Mouse (Mus musculus) frontal cortex, postnatal 36 days (tissue): ENCODE data around the gene Prkar1a.
A peak's percentile ranks its signal among the peaks of the same experiment; 100 is the strongest.

ENCODE experiments used
- DNase-seq, 2 experiments: peaks; one replicate each; pipeline ENCODE4 v3.0.0; 2022; ENCODE audit warnings: low spot score in 2 of 2

The Prkar1a gene

DNA sequence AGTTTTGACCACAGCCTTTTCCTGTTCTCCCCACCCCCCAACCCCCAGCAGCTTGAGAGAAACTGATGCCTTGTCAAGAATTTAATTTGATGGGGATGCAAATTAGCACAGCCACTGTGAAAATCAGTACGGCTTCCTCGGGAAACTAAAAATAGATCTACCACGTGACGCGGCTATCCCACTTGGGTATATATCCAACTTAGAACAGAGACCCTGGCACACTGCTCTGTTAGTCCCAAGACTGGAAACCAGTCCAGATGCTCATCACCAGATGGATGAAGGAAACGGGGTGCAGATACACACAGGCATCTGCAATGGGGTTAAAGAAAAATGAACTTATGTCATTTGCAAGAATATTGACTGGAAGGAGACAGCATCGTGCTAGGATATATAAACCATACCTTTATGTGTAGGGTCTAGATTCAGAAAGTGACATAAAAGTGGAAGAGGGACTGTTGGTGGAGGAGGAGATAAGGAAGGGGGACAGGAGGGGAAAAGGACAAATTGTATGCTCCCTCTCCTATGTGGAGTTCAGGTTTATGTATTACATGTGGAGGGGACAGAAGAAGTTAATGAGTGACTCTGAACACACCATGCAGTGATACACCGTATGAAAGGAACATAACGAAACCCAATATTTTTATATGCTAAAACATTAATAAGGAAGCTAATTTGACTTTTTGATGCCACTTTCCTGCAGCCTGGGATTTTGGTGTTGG lies 56.3 kb downstream of the Prkar1a start:
- no peak for DNase-seq

DNA sequence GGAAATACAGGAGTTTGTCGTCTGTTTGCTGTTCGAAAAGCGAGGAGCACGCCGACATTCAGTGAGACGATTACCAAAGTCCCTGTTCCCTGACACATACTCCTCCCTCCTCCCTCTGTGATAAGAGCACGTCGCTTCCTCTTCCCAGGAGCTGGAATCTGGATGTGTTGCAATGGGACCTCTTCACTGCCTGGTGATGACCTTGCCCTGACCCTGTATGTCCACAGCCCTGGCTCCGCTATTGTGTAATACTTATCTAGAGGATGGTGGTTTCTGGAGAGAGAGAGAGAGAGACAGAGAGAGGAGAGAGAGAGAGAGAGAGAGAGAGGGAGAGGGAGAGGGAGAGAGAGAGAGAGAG lies 56.8 kb downstream of the Prkar1a start:
- DNase-seq, result no peak

DNA sequence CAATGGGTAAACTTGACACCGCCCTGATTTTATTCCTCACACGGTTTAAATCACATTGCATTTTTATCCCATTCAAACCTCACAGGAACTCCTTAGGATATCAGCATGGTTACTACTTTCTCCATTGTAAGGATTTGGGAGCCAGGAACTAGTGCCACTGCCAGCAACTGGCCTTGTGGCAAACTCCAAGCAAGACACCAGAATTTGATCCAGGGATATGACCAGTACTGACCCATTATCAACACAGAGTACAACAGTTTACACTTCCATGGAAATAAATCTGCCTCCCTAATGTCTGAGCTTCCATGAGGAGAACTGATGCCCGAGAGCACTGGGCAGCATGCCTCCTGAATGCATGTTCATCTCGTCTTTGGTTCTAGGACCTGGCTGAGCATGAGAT lies 57.4 kb downstream of the Prkar1a start:
- no peak for DNase-seq

DNA sequence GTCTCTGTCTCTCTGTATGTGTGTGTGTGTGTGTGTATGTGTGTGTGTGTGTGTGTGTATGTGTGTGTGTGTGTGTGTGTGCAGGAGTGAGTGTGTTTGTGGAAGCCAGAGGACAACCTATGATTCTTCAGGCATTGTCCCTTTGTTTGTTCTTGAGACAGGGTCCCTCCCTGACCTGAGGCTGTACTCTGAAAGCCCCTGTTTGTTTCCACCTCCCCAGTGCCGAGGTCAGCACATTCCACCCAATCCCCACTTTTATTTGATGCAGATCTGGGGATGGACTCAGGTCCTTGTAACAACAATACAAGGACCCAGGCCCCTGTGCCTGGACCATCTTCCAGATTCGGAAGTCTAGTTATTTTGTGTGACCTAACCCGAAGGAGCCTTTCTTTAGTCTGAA lies 58.2 kb downstream of the Prkar1a start:
- DNase-seq, result no peak

DNA sequence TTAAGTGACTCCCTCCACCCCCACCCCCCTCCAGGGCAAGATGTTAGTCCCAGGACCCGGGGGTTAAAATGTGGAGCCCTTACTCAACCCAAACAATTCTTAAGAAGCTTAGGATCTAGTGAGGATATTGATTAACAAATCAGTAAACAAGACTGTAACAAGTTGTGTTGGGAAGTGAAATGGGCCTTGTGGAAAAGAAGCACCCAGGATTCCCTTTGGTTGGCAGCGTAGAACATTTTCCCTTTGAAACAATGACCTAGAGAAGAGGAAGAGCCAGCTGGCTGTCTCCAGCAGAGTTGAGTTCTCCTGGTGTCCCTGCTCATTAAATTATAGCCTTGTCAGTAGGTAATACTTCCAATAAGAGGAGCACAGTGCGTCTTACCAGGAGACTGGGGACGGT lies 59.6 kb downstream of the Prkar1a start:
- no peak for DNase-seq

DNA sequence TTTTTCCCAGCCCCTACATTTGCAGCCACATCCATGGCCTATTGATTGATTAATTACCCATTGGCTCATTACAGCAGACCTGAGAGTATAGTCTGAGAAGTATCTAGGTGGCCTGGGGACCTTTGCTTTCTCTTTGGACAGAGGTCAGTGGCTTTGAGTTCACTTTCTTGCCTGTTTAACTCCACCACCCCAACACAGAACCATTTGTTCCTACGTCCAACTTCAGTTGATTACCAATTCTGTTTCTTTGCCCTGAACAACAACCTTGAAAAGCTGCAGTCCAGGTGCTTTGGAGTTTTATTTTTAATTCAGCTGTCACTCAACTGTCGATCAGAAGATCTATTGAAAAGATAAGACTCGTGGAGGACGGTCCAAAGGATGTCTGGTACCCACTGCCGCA lies 60.3 kb downstream of the Prkar1a start:
- no peak for DNase-seq

DNA sequence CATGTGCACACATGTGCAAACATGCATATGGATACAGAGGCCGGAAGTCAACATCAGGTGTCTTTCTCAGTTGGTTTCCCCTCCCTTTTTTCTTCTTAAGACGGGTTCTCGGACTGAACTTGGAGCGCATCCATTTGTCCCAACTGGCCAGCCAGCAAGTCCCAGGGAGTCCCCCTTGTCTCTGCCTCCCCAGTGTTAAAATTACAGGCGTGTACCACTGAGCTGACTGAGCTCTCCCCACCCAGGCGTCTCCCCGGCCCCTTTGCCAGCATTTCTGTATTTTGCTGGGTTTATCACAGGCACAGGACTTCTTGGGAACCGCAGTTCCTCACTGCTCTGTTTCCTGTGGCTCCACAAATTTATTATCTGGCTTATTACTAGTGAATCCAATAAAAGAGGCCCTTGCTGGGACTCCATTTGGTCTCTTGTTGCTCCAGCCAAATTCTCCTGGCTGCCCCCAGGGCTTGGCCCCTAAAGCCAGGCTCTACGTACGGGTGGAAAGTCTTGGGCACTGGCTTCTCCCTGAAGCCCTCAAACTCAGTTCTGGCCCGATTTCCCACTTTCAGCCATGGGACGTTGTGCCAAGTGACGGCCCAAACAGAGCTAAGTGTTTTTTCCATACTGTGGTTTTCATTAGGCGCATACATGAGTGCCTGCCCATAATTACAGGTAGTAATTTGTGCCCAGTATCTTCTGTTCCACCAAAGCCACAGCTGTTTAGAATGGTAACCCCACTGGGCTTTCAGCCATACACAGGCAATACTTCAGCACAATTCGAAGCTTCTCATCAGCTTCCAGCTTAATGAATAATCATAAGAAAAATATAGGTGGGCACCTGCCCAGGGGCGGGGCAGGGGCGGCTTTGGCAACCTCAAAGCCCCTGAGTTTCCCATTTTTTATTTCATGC lies 65.4 kb downstream of the Prkar1a start:
- DNase-seq, result no peak

DNA sequence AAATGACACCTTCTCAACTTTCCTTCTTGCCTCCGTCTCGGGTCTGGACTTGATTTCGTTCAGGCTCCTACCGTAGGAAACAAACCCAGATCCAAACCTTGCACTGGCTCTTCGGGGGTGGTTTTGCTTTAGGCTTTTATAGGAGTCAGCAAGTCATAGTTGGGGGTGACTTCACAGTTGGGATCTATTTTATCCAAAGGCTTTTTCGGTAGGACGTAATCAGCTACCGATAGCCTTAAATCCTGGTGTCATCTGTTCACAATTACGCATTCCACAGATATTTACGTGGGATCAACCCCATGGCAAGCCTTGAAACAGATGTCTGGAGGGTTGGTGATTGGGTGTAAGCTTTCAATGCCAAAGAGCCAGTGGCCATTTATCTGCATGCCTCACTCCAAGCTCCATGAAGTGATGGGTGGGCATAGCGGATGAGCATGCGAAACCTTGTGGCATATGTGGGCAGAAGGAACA lies 66.1 kb downstream of the Prkar1a start:
- no peak for DNase-seq

DNA sequence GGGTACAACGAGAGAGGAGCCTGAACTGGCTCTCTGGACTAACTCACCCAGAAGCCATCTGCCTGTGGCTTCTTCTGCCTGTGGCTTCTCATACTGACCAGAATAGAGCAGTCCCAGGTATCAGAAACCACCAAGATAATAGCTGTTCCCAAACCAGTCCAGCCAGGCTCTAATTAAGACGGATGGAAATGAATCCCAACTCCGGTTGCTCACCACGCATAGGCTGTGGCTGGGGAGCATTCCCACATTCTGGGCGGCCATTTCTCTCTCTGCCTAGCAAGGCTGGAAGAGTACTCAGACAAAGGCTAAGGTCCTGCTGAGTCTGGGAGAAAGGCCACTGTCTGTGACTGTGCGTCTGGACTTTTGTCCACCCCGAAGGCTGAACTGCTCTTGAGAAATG lies 67.8 kb downstream of the Prkar1a start:
- no peak for DNase-seq

DNA sequence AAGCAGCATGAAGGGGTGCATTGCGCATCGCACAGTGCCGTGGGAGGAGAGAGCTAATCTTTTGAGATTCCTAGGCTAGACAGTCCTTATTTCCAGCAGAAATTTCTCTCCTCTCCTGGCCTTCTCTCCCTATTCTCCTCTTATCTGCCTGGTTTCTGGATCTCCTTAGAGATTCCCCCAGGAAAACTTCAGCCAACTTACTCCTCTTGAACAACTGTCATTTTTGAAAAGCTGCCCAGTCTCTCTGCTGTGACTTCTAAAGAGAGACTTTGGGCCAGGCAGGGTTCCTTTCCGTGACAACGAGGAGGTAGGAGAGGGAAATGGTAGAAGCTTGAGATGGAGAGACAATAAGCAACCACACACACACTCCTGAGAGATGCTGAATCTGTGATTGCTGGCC lies 68.2 kb downstream of the Prkar1a start:
- peak; percentile 56 to 81 for DNase-seq

DNA sequence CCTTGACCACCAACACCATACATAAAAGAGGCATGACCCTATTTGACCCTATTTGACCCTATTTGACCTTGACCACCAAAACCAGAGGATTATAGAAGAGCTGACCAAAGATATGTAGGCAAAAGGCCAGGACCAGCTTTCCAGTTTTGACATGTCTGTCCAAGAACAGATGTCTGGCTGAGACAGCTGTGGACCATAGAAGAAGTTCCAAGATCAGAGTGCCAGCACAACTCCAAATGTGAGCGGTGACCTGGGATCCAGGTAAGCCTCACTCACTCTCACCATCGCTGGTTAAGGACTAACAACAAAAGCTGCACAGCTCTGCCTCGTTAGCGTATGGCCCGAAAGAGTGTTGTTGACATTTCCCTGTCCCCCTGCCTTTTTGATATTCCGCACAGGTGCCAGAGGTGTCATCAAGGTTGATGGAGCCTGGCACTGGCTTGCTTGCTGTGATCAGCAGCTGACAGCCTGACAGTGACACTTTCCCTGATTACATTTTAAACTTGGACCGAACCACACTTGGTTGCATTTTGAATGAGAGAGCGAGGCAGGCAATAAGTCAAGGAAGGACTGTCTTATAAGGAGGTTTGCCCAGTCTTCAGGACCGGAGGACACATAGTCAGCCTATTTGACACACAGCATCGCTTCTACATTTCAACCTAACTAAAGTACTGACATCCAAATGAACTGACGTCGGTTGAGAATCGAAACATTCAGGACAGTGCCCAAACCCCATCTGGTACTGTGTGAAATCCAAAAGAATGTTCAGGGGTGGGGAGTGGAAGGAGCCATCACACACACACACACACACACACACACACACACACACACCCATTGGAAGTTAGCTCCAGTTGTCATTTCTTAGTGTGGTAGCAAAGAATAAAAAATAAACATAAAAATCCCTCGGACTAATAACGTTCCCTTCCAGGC lies 69.0 kb downstream of the Prkar1a start:
- no peak for DNase-seq
